Mouse (Mus musculus) skeletal muscle tissue, adult 2 months (tissue): ENCODE measurements at regions not wholly inside any gene's neighbourhood (a gene's known extent, or its start where the extent isn't known, plus 50 kb on each side); places are given as distances from the start of the nearest gene placed in this dataset.

ENCODE experiments used
- DNase-seq: peaks from one replicate; pipeline ENCODE4 v3.0.0-alpha.2; 2012; ENCODE audit warnings: low read depth, low spot score

- DNase-seq = no peak
These were observed 71.4 kb downstream of the Fam173b start for GRCm38 (mm10) chr15:31673038-31673437.

- peak; percentile 69 for DNase-seq
These were observed 75.1 kb downstream of the Fam173b start for GRCm38 (mm10) chr15:31676771-31677191.

- DNase-seq = no peak
These were observed 91.5 kb downstream of the Fam173b start for GRCm38 (mm10) chr15:31693109-31693508.

- DNase-seq = no peak
These were observed 93.4 kb downstream of the Fam173b start for GRCm38 (mm10) chr15:31694877-31695671.

GRCm38 (mm10) chr15:31703400-31703799, 101.7 kb downstream of the Fam173b start:
- DNase-seq = no peak

- no peak for DNase-seq
These were observed 105.8 kb downstream of the Fam173b start for GRCm38 (mm10) chr15:31707416-31707815.

- no peak for DNase-seq
These were observed 119.4 kb downstream of the Fam173b start for GRCm38 (mm10) chr15:31721019-31721418.

- DNase-seq = no peak
These were observed 120.8 kb downstream of the Fam173b start for GRCm38 (mm10) chr15:31722429-31722828.

- no peak for DNase-seq
These were observed 122.6 kb downstream of the Fam173b start for GRCm38 (mm10) chr15:31724252-31724651.

GRCm38 (mm10) chr15:31729133-31729532, 127.5 kb downstream of the Fam173b start:
- no peak for DNase-seq

GRCm38 (mm10) chr15:31741686-31742085, 140.0 kb downstream of the Fam173b start:
- peak; percentile 1 for DNase-seq

- no peak for DNase-seq
These were observed 142.9 kb downstream of the Fam173b start for GRCm38 (mm10) chr15:31744570-31744969.

GRCm38 (mm10) chr15:31752632-31753031, 151.0 kb downstream of the Fam173b start:
- no peak for DNase-seq

GRCm38 (mm10) chr15:31753578-31754281, 152.1 kb downstream of the Fam173b start:
- DNase-seq = no peak

- DNase-seq = no peak
These were observed 167.6 kb downstream of the Fam173b start for GRCm38 (mm10) chr15:31768959-31769844.

- no peak for DNase-seq
These were observed 181.4 kb downstream of the Fam173b start for GRCm38 (mm10) chr15:31783081-31783480.

- no peak for DNase-seq
These were observed 183.4 kb downstream of the Fam173b start for GRCm38 (mm10) chr15:31785022-31785421.

- DNase-seq = no peak
These were observed 197.2 kb downstream of the Fam173b start for GRCm38 (mm10) chr15:31798863-31799262.

GRCm38 (mm10) chr15:31805522-31805921, 203.9 kb downstream of the Fam173b start:
- peak; percentile 10 for DNase-seq

- no peak for DNase-seq
These were observed 213.9 kb downstream of the Fam173b start for GRCm38 (mm10) chr15:31815551-31815950.

GRCm38 (mm10) chr15:31819219-31819618, 217.6 kb downstream of the Fam173b start:
- no peak for DNase-seq

- no peak for DNase-seq
These were observed 225.6 kb downstream of the Fam173b start for GRCm38 (mm10) chr15:31827219-31827618.
